Mouse (Mus musculus) kidney, adult 18-20 months (tissue): Measurements from ENCODE around the gene Tlx2.

Experiments
- DNase-seq: peaks from one replicate; pipeline ENCODE4 v3.0.0; 2021

Tlx2 gene

GRCm38 (mm10) chr6:83020836-83021593 is 49.1 kb downstream of the Tlx2 start:
- DNase-seq = no peak

- DNase-seq = no peak
Observed at GRCm38 (mm10) chr6:83020121-83020520, 50.0 kb downstream of the Tlx2 start.

- no peak for DNase-seq
Observed at GRCm38 (mm10) chr6:83019044-83019443, 51.0 kb downstream of the Tlx2 start.
